Mouse (Mus musculus) hindbrain, embryonic 15.5 days (tissue): ENCODE measurements around the gene Anapc1. TPM values are rescaled to one million over a fixed set of nuclear protein-coding genes. Genes with fewer than 3 reads are reported as not detected.

Experiments used
- ATAC-seq: fragments of 200-750 bp; cut with Nextera tagmentation; 2 replicates; pipeline ENCODE4 v1.8.0; 2017; ENCODE audit warnings: low read depth, moderate number of reproducible peaks, moderate TSS enrichment; ENCODE audit not compliant: low FRiP score
- H3K27ac ChIP-seq: fragments of 300-500 bp; sonication (generic); replicated peaks from 2 replicates; pipeline ENCODE4 v1.5.1; 2015; ENCODE audit warnings: mild to moderate bottlenecking, inconsistent platforms
- H3K27me3 ChIP-seq: fragments of 300-500 bp; sonication (generic); 2 replicates; pipeline ENCODE4 v1.6.1; 2015; ENCODE audit warnings: control low read depth, inconsistent platforms
- H3K36me3 ChIP-seq: fragments of 300-500 bp; sonication (generic); 2 replicates; pipeline ENCODE4 v1.6.1; 2015; ENCODE audit warnings: control low read depth, inconsistent platforms
- H3K4me1 ChIP-seq: fragments of 300-500 bp; sonication (generic); replicated peaks from 2 replicates; pipeline ENCODE4 v1.6.1; 2015; ENCODE audit warnings: control low read depth, inconsistent platforms
- H3K4me2 ChIP-seq: fragments of 300-500 bp; sonication (generic); 2 replicates; pipeline ENCODE4 v1.6.1; 2015; ENCODE audit warnings: moderate library complexity, mild to moderate bottlenecking, inconsistent platforms
- H3K4me3 ChIP-seq: fragments of 300-500 bp; sonication (generic); 2 replicates; pipeline ENCODE4 v1.5.1; 2015; ENCODE audit warnings: mild to moderate bottlenecking, inconsistent platforms
- H3K9ac ChIP-seq: fragments of 300-500 bp; sonication (generic); 2 replicates; pipeline ENCODE4 v1.6.1; 2015; ENCODE audit warnings: inconsistent platforms
- H3K9me3 ChIP-seq: fragments of 300-500 bp; sonication (generic); 2 replicates; pipeline ENCODE4 v1.6.1; 2016; ENCODE audit warnings: control low read depth, inconsistent platforms
- WGBS: fragments of 180-500 bp; shearing (Covaris S2); methylation state at CpG from one replicate; pipeline ENCODE4 v1.1.7; 2015; 5-methylcytosine and 5-hydroxymethylcytosine counted together
- polyA plus RNA-seq: library from polyadenylated mRNA; unstranded; fragments of >200 nt; fragmentation: Nextera tagmentation; extraction: Ambion mirVana; gene quantifications from 2 replicates; pipeline ENCODE4 v1.2.1, GENCODE M21; 2015

Gene Anapc1
- polyA plus RNA-seq, 1 experiment from 2014 or later: 45.1 TPM

DNA sequence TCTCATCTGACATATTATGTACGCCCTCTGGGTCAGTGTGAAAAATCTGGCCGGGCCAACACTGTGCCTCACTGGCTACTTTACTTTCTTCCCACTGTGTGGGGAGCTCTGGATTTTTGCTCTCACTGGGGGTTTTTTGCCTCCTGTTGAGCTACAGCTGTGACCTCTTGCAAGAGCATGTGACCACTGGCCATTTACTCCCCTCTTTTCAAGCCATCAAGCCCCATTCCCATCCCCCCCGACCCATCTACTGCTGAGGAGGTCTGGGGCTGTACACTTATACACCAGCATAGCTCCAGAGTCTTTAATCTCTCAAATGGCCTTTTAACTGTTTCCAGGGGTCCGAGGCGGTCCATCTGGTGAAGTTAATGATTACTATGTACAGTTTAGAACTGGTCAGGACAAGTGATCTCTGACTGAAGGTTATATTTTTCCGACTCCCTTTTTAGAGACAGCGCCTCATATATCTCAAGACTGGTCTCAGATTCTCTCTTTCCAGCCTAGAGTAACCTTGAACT lies 27.6 kb upstream of the Anapc1 start:
- Histone ChIP-seq H3K9ac (no peak overlapping the region), H3K4me1 (peaks cover 9% of the 10 kb centered on the region; the same call in 1 of the 2 replicates), H3K27me3 (no peaks in the 10 kb centered on the region), H3K4me2 (no peak overlapping the region), H3K4me3 (no peak overlapping the region), H3K9me3 (no peaks in the 10 kb centered on the region), H3K36me3 (no peaks in the 10 kb centered on the region), H3K27ac (no peak overlapping the region)
- peak; percentile 42; the same call in 1 of the 2 replicates for ATAC-seq
- 77% methylated on average over 7 of the region's 7 CpGs for WGBS

DNA sequence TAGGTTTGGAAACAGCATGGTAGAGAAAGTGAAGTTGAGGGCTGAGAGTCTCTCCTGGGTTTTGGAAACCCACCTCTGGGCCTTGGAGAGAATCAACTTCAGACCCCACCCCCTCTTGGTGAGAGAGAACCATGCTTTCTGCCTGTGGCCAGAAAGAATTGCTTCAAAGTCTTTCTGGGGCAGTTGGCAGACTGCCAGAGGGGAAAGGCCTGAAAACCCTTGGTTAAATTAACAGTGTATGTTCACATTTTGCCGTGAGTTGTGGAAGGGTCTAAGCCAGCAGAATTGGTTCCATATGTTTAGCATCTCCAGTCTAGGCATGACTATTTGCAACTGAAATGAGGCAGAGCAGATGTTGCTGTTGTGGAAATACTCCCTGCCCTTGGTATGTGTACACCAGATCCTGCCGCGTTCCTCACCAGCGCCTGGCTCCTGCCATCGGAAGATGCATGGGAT lies 26.4 kb upstream of the Anapc1 start:
- WGBS: 54% methylated on average over 5 of the region's 5 CpGs
- H3K27me3 ChIP-seq: no peaks in the 10 kb centered on the region
- H3K4me2 ChIP-seq: no peak overlapping the region
- no peak for ATAC-seq
- H3K27ac ChIP-seq: 0 out of 2 replicates have a peak overlapping the region, but pooled peaks have one; percentile 25
- peaks cover 9% of the 10 kb centered on the region; the same call in 1 of the 2 replicates for H3K4me1 ChIP-seq
- no peaks in the 10 kb centered on the region for H3K9me3 ChIP-seq
- H3K36me3 ChIP-seq: no peaks in the 10 kb centered on the region
- H3K9ac ChIP-seq: no peak overlapping the region
- H3K4me3 ChIP-seq: no peak overlapping the region

DNA sequence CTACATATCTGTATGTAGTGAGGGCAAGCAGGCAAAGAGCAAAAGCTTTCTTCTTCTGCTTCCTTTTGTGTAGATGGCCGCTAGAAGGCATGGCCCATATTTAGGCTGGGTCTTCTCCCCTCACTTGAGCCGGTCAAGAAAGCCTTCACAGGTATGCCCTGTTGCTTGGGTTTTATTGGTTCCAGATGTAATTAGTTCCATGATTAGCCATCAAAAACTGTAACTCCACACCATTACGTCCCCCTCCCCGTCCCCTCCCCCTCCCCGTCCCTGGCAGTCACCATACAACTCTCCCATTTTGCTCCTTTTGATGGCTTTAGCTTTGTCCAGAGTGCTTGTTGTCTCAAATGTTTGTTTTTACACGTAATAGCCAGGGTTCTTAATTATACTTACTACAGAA lies 25.7 kb upstream of the Anapc1 start:
- no peaks in the 10 kb centered on the region for H3K27me3 ChIP-seq
- no peaks in the 10 kb centered on the region for H3K36me3 ChIP-seq
- H3K9me3 ChIP-seq: no peaks in the 10 kb centered on the region
- no peak overlapping the region for H3K27ac ChIP-seq
- H3K4me2 ChIP-seq: no peak overlapping the region
- no peak overlapping the region for H3K4me3 ChIP-seq
- peaks cover 9% of the 10 kb centered on the region; the same call in 1 of the 2 replicates for H3K4me1 ChIP-seq
- H3K9ac ChIP-seq: no peak overlapping the region
- ATAC-seq: no peak
- 83% methylated on average over 6 of the region's 6 CpGs for WGBS

DNA sequence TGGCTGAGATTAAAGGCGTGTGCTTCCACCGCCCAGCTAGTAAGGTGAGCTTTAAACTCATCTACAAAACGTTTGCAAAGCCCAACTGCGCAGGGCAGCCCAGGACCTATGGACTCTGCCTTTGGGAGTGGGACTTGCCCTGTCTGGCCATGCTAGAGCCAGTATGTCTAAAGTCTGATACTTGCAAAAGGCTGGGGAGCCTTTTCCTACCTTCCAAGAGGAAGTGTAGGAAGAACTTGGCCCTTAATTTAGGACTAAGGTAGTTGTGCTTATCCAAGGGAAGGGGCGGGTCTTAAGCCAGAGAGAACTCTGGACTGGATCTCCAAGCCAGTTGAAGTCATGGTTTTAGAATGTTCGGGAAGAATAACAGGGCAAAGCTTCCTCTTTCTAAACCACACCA lies 23.4 kb upstream of the Anapc1 start:
- 84% methylated on average over 6 of the region's 6 CpGs for WGBS

DNA sequence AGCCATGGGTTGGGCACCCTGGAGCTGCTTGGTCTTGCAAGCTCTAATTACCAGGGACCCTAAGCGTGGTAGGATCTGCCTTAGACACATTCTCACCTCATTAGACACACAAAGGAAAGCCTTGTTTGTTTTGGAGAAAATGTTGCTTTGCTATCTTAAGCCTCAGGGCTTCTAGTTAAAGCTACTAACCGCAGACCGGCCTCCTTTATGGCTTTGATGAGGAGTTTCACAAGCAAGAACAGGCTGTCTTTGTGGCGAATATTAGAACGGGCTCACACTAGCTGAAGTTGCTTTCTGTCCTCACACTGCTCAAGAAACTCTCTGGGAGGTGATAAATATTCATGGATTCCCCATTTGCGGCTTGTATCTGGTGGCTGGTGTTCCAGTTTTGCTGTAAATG lies 22.1 kb upstream of the Anapc1 start:
- Histone ChIP-seq H3K9me3 (no peaks in the 10 kb centered on the region), H3K36me3 (no peaks in the 10 kb centered on the region), H3K4me2 (no peak overlapping the region), H3K9ac (no peak overlapping the region), H3K27ac (0 out of 2 replicates have a peak overlapping the region, but pooled peaks have one; percentile 20), H3K27me3 (no peaks in the 10 kb centered on the region), H3K4me3 (no peak overlapping the region), H3K4me1 (peaks cover 6% of the 10 kb centered on the region; the same call in 1 of the 2 replicates)
- WGBS: 43% methylated on average over 6 of the region's 6 CpGs
- no peak for ATAC-seq

More for the DNA sequence above, 23.4 kb upstream of the Anapc1 start:
- no peak overlapping the region for H3K9ac ChIP-seq
- H3K27ac ChIP-seq: no peak overlapping the region
- H3K27me3 ChIP-seq: no peaks in the 10 kb centered on the region
- H3K4me3 ChIP-seq: no peak overlapping the region
- no peak for ATAC-seq
- H3K4me2 ChIP-seq: no peak overlapping the region
- no peaks in the 10 kb centered on the region for H3K9me3 ChIP-seq
- H3K36me3 ChIP-seq: no peaks in the 10 kb centered on the region
- H3K4me1 ChIP-seq: peaks cover 9% of the 10 kb centered on the region; the same call in 1 of the 2 replicates

DNA sequence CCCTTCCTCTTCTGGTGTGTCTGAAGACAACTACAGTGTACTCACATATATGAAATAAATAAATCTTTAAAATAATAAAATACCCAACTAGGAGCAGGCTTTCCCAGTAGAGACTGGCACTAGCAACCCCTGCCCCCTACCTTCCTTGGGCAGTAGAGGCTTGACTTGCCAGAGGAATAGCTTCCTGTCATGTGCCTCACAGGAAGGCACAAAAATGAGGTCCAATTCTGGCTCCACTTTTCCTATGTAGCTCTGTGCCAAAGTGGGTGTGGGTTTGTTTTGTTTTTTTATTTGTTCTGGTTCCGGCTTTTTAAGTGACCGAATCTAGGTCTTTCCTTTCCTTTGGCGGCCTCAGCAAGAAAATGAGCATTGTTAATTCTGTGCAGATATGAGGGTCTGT lies 17.3 kb upstream of the Anapc1 start:
- WGBS: 78% methylated on average over 3 of the region's 3 CpGs
- H3K36me3 ChIP-seq: no peaks in the 10 kb centered on the region
- H3K9ac ChIP-seq: no peak overlapping the region
- H3K4me3 ChIP-seq: no peak overlapping the region
- ATAC-seq: no peak
- H3K27ac ChIP-seq: no peak overlapping the region
- 0 out of 2 replicates have a peak, but pooled peaks cover under 1% of the 10 kb centered on the region for H3K4me1 ChIP-seq
- H3K27me3 ChIP-seq: peaks cover 8% of the 10 kb centered on the region; the same call in 1 of the 2 replicates
- H3K4me2 ChIP-seq: no peak overlapping the region
- no peaks in the 10 kb centered on the region for H3K9me3 ChIP-seq

DNA sequence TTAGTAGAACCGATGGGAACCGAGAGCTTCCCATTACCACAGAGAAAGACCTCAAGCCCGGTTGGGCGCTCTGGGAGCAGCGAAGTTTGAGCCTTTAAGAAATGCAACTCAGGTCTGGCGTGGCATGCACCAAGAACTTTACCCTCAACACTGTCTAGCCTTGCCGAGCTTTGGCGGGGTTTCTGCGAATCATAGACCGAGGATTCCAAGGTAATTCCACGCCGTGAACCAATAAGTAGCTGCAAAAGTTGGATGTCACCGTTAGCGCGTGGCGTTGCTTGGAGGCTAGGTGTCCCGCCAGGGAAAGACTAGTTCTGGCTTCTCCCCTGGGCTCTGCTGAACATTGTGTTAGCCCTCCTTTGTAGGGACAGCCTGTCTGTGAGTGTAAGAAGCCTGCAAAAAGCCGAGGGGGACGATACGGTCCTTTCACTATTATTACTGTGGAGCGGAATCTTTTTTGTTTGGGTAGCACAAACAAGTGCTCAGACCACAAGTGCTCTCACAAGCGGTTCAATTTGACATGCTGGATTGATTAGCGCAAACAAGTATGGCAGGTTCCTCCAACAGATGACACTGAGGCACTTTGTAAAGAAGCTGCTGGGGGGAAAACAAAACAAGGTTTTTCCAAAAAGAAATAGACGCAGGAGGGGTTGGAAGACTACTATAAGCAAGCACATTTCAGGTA lies 12.2 kb upstream of the Anapc1 start:
- Histone ChIP-seq H3K4me2 (peak overlapping the region; percentile 71), H3K36me3 (no peaks in the 10 kb centered on the region), H3K27ac (no peak overlapping the region), H3K4me3 (peak overlapping the region; percentile 42), H3K27me3 (peaks cover 19% of the 10 kb centered on the region), H3K9ac (peak overlapping the region; percentile 28), H3K4me1 (peaks cover 19% of the 10 kb centered on the region), H3K9me3 (no peaks in the 10 kb centered on the region)
- under 1% methylated on average over 24 of the region's 24 CpGs for WGBS
- ATAC-seq: no peak

DNA sequence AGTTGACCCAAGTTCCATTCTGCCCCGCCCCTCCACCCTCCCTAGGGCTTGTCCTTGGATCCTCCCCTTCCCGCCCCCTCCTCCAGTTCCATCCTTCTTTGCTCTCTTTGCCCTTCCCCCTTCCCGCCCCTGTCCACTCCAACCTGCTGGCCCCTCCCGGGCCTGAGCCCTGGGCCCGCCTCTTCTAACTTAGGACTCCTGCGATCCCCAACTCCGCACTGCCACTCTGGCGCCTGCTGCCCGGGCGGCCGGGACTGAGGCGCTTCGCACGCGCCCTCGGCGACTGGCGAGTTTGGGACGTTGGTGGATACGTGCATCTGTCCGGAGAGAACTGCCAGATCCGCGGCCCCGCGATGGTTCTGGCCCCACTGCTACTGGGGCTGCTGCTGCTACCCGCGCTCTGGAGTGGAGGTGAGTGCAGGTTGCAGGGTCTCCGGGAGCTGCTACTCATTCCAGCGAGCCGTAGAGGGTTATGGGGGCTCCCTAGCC lies 11.5 kb upstream of the Anapc1 start, which contains the start of gene Mertk:
Mertk (plus strand) TSS at position 264 of the 489 bp plus-strand sequence.
- Histone ChIP-seq H3K9me3 (no peaks in the 10 kb centered on the region), H3K27me3 (peaks cover 19% of the 10 kb centered on the region), H3K4me2 (peak within 1 kb of the TSS; percentile 71), H3K4me1 (peaks cover 19% of the 10 kb centered on the region), H3K4me3 (peak within 1 kb of the TSS; percentile 42), H3K36me3 (no peaks in the 10 kb centered on the region), H3K9ac (peak within 1 kb of the TSS; percentile 47), H3K27ac (peak within 1 kb of the TSS; percentile 70; the same call in 1 of the 2 replicates)
- ATAC-seq: no peak; the same call in none of the 2 replicates
- WGBS: under 1% methylated on average over 30 of the region's 30 CpGs

DNA sequence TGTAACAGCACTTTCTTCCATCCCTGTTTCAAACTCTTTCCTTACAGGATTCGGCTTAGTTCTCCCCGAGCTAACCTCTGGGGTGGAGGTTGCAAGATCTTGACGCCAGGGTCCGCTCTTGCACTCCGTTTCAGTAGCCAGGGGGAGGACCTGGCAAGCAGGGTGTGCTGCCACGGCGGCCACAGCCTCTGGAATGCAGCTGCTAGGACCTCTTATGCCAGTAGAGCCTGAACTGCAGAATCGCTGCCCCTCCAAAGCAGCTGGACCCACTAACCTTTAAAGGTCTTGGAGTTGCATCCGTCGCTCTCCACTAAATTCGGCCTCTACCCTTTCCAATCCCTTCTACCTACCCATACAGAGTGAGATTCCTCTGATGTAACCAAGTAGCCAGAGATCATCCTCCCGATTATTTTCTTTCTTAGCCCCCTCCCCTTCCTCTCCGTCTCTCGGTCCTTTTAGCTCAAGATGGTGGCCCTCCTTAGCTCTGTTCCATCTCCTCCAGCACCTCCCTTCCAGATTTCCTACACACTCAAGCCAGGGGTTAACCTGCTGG lies 11.0 kb upstream of the Anapc1 start:
- peak overlapping the region; percentile 42 for H3K4me3 ChIP-seq
- no peaks in the 10 kb centered on the region for H3K9me3 ChIP-seq
- WGBS: under 1% methylated on average over 14 of the region's 14 CpGs
- H3K27ac ChIP-seq: peak overlapping the region; percentile 70; the same call in 1 of the 2 replicates
- H3K27me3 ChIP-seq: peaks cover 19% of the 10 kb centered on the region
- H3K4me1 ChIP-seq: peaks cover 19% of the 10 kb centered on the region
- ATAC-seq: peak; percentile 89
- no peaks in the 10 kb centered on the region for H3K36me3 ChIP-seq
- peak overlapping the region; percentile 47 for H3K9ac ChIP-seq
- H3K4me2 ChIP-seq: peak overlapping the region; percentile 71

DNA sequence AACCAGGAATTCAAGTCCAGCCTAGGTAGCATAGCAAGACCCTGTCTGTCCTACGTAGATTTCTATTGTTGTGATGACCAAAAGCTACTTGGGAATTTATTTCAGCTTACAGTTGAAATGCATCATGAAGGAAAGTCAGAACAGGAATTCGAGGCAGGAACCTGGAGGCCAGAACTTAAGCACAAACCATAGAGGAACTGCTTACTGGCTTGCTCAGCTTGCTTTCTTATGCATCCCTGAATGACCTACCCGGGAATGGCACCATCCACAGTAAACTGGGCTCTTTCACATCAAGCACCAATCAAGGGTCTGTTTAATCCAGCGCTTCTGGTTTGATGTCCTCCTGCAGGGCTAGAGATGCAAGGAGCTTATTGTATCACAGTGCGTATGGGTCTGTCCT lies 10.4 kb upstream of the Anapc1 start:
- WGBS: 55% methylated on average over 5 of the region's 5 CpGs
- no peak for ATAC-seq

DNA sequence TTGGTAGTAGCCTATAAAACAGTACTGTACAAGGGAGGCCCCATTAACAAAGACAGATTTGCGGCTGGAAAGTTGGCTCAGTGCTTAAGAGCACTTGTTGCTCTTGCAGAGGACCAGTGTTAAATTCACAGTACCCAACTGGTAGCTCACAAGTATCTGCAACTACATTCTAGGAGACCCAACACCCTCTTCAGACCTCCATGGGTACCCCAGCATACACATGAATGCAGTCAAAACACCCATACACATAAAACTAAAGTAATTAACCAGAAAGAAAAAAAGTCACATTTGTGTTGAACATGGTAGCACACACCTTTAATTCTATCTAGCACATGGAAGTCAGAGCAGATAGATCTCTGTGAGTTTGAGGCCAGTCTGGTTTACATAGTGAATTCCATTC lies 9.9 kb upstream of the Anapc1 start:
- Histone ChIP-seq H3K27ac (no peak overlapping the region), H3K27me3 (peaks cover 19% of the 10 kb centered on the region), H3K4me2 (no peak overlapping the region), H3K9me3 (no peaks in the 10 kb centered on the region), H3K36me3 (no peaks in the 10 kb centered on the region), H3K4me3 (no peak overlapping the region), H3K9ac (no peak overlapping the region), H3K4me1 (peaks cover 19% of the 10 kb centered on the region)
- whole genome bisulfite sequencing: 96% methylated on average over 1 of the region's 1 CpGs
- no peak for ATAC-seq

More for the DNA sequence above, 10.4 kb upstream of the Anapc1 start:
- H3K36me3 ChIP-seq: no peaks in the 10 kb centered on the region
- H3K27ac ChIP-seq: no peak overlapping the region
- H3K9ac ChIP-seq: no peak overlapping the region
- H3K4me3 ChIP-seq: peak overlapping the region; percentile 42
- H3K27me3 ChIP-seq: peaks cover 19% of the 10 kb centered on the region
- peak overlapping the region; percentile 71 for H3K4me2 ChIP-seq
- peaks cover 19% of the 10 kb centered on the region for H3K4me1 ChIP-seq
- no peaks in the 10 kb centered on the region for H3K9me3 ChIP-seq

DNA sequence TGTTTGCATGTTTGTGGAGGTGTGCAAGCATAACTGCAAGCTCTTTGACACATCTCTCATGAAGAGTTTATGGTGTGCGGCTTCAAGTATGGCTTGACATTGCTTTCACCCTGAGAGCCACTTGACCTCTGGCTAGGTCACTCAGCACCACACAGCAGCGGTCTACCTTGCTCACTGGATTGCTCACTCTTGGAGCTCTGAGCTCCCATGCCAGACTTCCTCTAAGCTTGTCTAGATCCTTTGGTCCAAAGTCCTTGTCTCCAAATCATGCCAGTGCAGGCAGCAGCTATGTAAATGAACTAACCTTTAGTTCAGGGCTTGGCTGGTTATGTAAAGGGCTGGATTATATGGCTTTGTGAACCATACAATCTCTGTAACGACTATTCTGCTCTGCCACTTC lies 9.2 kb upstream of the Anapc1 start:
- Histone ChIP-seq H3K27me3 (peaks cover 19% of the 10 kb centered on the region), H3K4me2 (no peak overlapping the region), H3K9me3 (no peaks in the 10 kb centered on the region), H3K9ac (no peak overlapping the region), H3K36me3 (no peaks in the 10 kb centered on the region), H3K4me3 (no peak overlapping the region), H3K4me1 (peaks cover 19% of the 10 kb centered on the region), H3K27ac (no peak overlapping the region)
- ATAC-seq: no peak
- WGBS: 89% methylated on average over 3 of the region's 3 CpGs
